Comparison of ENCODE assay signal across 18 mouse cellular contexts in genomic region chr2:33974737-33975422, GRCm38 (mm10).
DNase-seq lines count a peak whose midpoint lies in the region; ATAC-seq and TF ChIP-seq lines count a peak whose summit lies in the region.
"Had no signal": no experiment of that assay in that cellular context is flagged by ENCODE, and none has a peak within 500 bp of the region (broad histone marks: within the 10 kb centered on the region; RNA-seq: fewer than 3 reads in every experiment).

No protein-coding gene starts in this region.

- TF ChIP-seq CTCF in forebrain, postnatal 0 days (IDR thresholded peaks at IDR 0.05; ENCODE audit: low read depth) = no peak

- peaks cover 30% of the 10 kb centered on the region for H3K27me3 ChIP-seq in forebrain, embryonic 10.5 days (ENCODE audit: poor library complexity, severe bottlenecking)
- H3K27me3 ChIP-seq in forebrain, postnatal 0 days (ENCODE audit: insufficient read depth, low read length) = no peaks in the 10 kb centered on the region
- H3K27me3 ChIP-seq in midbrain, embryonic 10.5 days (ENCODE audit: low read depth, poor library complexity, severe bottlenecking) = no peaks in the 10 kb centered on the region
- no peaks in the 10 kb centered on the region for H3K27me3 ChIP-seq in neural tube, embryonic 13.5 days
- H3K27me3 ChIP-seq: stomach, embryonic 15.5 days had no signal

- peaks cover 28% of the 10 kb centered on the region for H3K4me1 ChIP-seq in forebrain, embryonic 10.5 days
- no peaks in the 10 kb centered on the region; the same call in 1 of the 2 replicates for H3K4me1 ChIP-seq in forebrain, postnatal 0 days (ENCODE audit: insufficient read depth)
- H3K4me1 ChIP-seq in midbrain, embryonic 10.5 days = peaks cover 19% of the 10 kb centered on the region
- H3K4me1 ChIP-seq in neural tube, embryonic 13.5 days (replicated peaks) = peaks cover 18% of the 10 kb centered on the region
- H3K4me1 ChIP-seq: heart, embryonic 15.5 days; stomach, embryonic 15.5 days had no signal

- peak overlapping the region; percentile 63 for H3K27ac ChIP-seq in forebrain, embryonic 10.5 days
- no peak overlapping the region for H3K27ac ChIP-seq in forebrain, postnatal 0 days (ENCODE audit: low read depth, low read length)
- peak overlapping the region; percentile 77 for H3K27ac ChIP-seq in midbrain, embryonic 10.5 days (replicated peaks)
- H3K27ac ChIP-seq in neural tube, embryonic 13.5 days (replicated peaks) = peak overlapping the region; percentile 72
- H3K27ac ChIP-seq: heart, embryonic 15.5 days; left cerebral cortex, adult 2 months; limb, embryonic 15.5 days; macrophage; stomach, embryonic 15.5 days had no signal

- no peak overlapping the region for H3K4me3 ChIP-seq in forebrain, embryonic 10.5 days
- no peak overlapping the region for H3K4me3 ChIP-seq in forebrain, postnatal 0 days (ENCODE audit: low read depth, low read length)
- no peak overlapping the region for H3K4me3 ChIP-seq in midbrain, embryonic 10.5 days
- H3K4me3 ChIP-seq in neural tube, embryonic 13.5 days = no peak overlapping the region
- H3K4me3 ChIP-seq: erythroblast, embryonic 14.5 days; heart, embryonic 15.5 days; left cerebral cortex, adult 2 months; limb, embryonic 15.5 days; myocyte; stomach, embryonic 15.5 days had no signal

- H3K36me3 ChIP-seq in forebrain, embryonic 10.5 days (replicated peaks) = no peaks in the 10 kb centered on the region
- H3K36me3 ChIP-seq in forebrain, postnatal 0 days (ENCODE audit: insufficient read depth) = no peaks in the 10 kb centered on the region
- no peaks in the 10 kb centered on the region for H3K36me3 ChIP-seq in midbrain, embryonic 10.5 days
- no peaks in the 10 kb centered on the region for H3K36me3 ChIP-seq in neural tube, embryonic 13.5 days
- H3K36me3 ChIP-seq: heart, embryonic 15.5 days; limb, embryonic 15.5 days; stomach, embryonic 15.5 days had no signal

- no peak overlapping the region for H3K4me2 ChIP-seq in forebrain, postnatal 0 days (ENCODE audit: low read depth)
- H3K4me2 ChIP-seq in neural tube, embryonic 13.5 days = no peak overlapping the region
- H3K4me2 ChIP-seq: limb, embryonic 15.5 days; stomach, embryonic 15.5 days had no signal

- DNase-seq in forebrain, embryonic 10.5 days (ENCODE audit: extremely low spot score, low spot score) = no peak
- DNase-seq in forebrain, postnatal 0 days = no peak
- DNase-seq in retina, postnatal 1 day = peak; percentile 49
- DNase-seq in retina, embryonic 14.5 days (ENCODE audit: low spot score) = no peak
- no peak for DNase-seq in midbrain, embryonic 10.5 days (ENCODE audit: low spot score)
- DNase-seq in urinary bladder, adult 18-20 months (ENCODE audit: low spot score in 2 of 2) = no peak
- no peak for DNase-seq in left cerebral cortex, adult 8-10 months (ENCODE audit: low spot score in 2 of 2)
- DNase-seq: lung, adult 2 months; thymus, postnatal 25 days had no signal

- H3K9me3 ChIP-seq in forebrain, embryonic 10.5 days = no peaks in the 10 kb centered on the region
- no peaks in the 10 kb centered on the region for H3K9me3 ChIP-seq in forebrain, postnatal 0 days (ENCODE audit: low read length)
- no peaks in the 10 kb centered on the region for H3K9me3 ChIP-seq in midbrain, embryonic 10.5 days (replicated peaks)
- H3K9me3 ChIP-seq in neural tube, embryonic 13.5 days = no peaks in the 10 kb centered on the region
- H3K9me3 ChIP-seq: heart, embryonic 15.5 days; limb, embryonic 15.5 days; stomach, embryonic 15.5 days had no signal

- H3K9ac ChIP-seq in forebrain, postnatal 0 days = no peak overlapping the region; the same call in 1 of the 2 replicates
- peak overlapping the region; percentile 38; the same call in 1 of the 2 replicates for H3K9ac ChIP-seq in neural tube, embryonic 13.5 days
- H3K9ac ChIP-seq: heart, embryonic 15.5 days; limb, embryonic 15.5 days; stomach, embryonic 15.5 days had no signal

- 69% methylated on average over 15 of the region's 15 CpGs for WGBS in forebrain, embryonic 10.5 days
- WGBS in forebrain, postnatal 0 days = 58% methylated on average over 15 of the region's 15 CpGs
- WGBS in midbrain, embryonic 10.5 days = 73% methylated on average over 15 of the region's 15 CpGs
- 50% methylated on average over 15 of the region's 15 CpGs for WGBS in neural tube, embryonic 13.5 days

- ATAC-seq in forebrain, postnatal 0 days = no peak
- ATAC-seq in neural tube, embryonic 13.5 days (ENCODE audit: low read depth) = 0 out of 2 replicates have a peak, but pooled peaks have one; percentile 6
- ATAC-seq: activated CD4-positive, CD25-positive, alpha-beta regulatory T cell, adult 4 months had no signal
